Mouse (Mus musculus) stomach, embryonic 16.5 days (tissue): ENCODE measurements around the gene Wdr63. TPM values are rescaled to one million over a fixed set of nuclear protein-coding genes. Genes with fewer than 3 reads are reported as not detected.

Experiments
- polyA plus RNA-seq: library from polyadenylated mRNA; unstranded; fragments of >200 nt; fragmentation: Nextera tagmentation; extraction: Ambion mirVana; gene quantifications from 2 replicates; pipeline ENCODE4 v1.2.1, GENCODE M21; 2015

The Wdr63 gene
- polyA plus RNA-seq, 1 experiment from 2014 or later = 0.50 TPM

Other genes starting within 250 kb of the Wdr63 start
- gene Bcl10, start 185.3 kb downstream of the Wdr63 start, polyA plus RNA-seq = 50.3 and 52.1 TPM in 2 replicates
- gene 2410004B18Rik, start 170.1 kb downstream of the Wdr63 start, polyA plus RNA-seq = 31.7 and 41.2 TPM in 2 replicates
- 1.6 and 1.9 TPM in 2 replicates for gene Syde2, start 120.3 kb downstream of the Wdr63 start, polyA plus RNA-seq
- 5.7 and 9.9 TPM in 2 replicates for gene Mcoln3, start 9.3 kb upstream of the Wdr63 start, polyA plus RNA-seq
- 2.2 and 2.5 TPM in 2 replicates for gene Mcoln2, start 41.7 kb upstream of the Wdr63 start, polyA plus RNA-seq
- 1.3 and 1.4 TPM in 2 replicates for gene Lpar3, start 112.8 kb upstream of the Wdr63 start, polyA plus RNA-seq